Mouse (Mus musculus) CH12F3 (cell line): ENCODE results near the gene Ssbp3.

ENCODE experiments used
- in situ Hi-C: fragments of 300-500 bp; cut with MboI; formaldehyde crosslinking; loops from 2 replicates; pipeline ENCODE4 v1.14.3; 2020; ENCODE audit warnings: low sequenced_read_pairs

The Ssbp3 gene

GRCm38 (mm10) chr4:107036985-107037384, 126.5 kb downstream of the Ssbp3 start:
- in situ Hi-C loops, result no loop called here

- in situ Hi-C loops, result no loop called here
These were observed 127.8 kb downstream of the Ssbp3 start for GRCm38 (mm10) chr4:107038303-107038702.

GRCm38 (mm10) chr4:107039270-107039669, 128.8 kb downstream of the Ssbp3 start:
- in situ Hi-C loops, result no loop called here

DNA sequence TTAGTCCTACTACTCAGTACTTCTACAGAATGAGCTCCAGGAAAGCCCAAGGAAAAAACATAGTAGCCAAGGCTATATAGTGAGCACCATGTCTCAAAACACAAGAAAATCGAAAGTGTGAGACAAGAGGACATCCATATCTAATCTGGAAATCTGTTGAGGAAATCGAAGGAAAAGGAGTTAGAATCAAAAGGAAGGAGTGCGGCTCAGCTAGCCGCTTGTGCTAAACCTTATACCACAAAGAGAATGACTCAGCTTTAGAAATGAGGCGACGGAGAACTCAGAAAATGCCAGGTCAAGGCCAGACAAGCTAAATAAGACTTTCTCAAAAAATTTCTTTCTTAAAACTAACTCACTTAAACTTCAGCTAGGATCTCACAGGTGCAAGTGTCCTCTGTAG, 131.8 kb downstream of the Ssbp3 start:
- in situ Hi-C loops, result no loop called here

- in situ Hi-C loops, result no loop called here
These were observed 134.7 kb downstream of the Ssbp3 start for GRCm38 (mm10) chr4:107045188-107045587.

GRCm38 (mm10) chr4:107047806-107048205, 137.3 kb downstream of the Ssbp3 start:
- in situ Hi-C loops, result no loop called here

DNA sequence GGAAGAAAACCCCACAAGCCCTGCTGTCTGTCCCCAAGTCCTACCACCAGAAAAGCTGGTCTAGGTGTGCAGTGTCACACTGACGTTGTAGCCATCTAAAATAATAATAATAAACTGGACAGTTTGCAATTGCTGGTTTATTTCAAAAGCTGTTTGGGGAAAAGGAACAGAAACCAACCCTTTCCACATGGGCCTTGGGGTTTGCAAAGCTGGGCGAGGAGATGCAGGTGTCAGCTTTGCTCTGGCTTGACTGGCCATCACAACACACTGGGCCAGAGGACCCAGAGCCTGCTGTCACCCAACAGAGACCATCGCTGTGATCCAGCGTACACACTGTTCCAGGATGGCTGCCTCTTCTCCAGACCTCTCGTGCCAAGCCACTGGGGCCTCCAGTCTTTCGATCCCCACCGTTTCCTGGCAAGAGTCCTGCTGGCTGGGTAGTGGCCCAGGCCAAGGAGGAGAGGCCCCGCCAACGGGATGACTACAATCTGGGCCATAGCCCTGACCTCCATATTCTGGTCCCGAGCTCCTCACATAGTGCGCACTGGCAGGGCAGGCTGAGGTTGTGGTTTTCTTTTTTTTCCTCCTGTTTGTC, 138.2 kb downstream of the Ssbp3 start:
- in situ Hi-C loops, result no loop called here

- in situ Hi-C loops, result no loop called here
These were observed 141.4 kb downstream of the Ssbp3 start for GRCm38 (mm10) chr4:107051889-107052288.

- in situ Hi-C loops, result no loop called here
These were observed 142.6 kb downstream of the Ssbp3 start for GRCm38 (mm10) chr4:107052962-107053553.

- in situ Hi-C loops, result no loop called here
These were observed 145.6 kb downstream of the Ssbp3 start for GRCm38 (mm10) chr4:107056088-107056487.

DNA sequence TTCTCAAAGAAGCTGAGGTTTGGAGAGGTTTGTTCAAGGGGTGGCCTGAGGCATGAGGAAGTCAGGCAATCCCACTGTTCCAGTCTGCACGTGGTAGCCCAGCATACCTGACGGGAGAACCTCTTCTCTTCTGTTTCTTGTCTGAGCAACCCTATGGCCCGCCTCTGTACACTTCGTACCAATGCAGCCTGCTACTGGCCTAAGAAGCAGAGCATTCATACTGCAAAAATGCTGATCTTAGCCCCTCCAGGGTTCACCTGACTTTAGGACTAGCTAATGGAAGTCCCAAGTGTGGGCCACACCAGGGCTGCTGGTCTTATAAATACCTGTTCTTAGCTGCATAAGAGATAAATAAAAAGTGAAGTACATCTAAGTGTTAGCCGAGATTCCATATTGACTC, 147.8 kb downstream of the Ssbp3 start:
- in situ Hi-C loops, result no loop called here

DNA sequence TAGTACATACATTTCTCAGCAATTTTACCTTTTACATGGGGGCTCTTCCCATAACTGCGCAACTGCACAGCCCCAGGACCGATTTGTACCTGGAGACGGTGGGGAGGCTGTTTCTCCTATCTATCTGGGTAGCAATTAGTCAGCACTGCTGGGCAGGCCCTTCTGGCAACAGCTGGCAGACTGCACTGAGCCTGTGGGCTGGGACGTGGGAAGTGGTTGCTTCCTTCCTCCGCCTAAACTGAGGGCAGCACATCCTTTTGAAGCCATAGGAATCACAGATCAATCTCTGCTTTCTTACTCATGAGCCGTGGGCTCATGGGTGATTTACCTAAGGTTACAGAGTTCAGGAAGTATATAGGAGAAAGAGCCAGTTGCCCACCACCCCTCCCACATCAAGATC, 148.3 kb downstream of the Ssbp3 start:
- in situ Hi-C loops, result no loop called here

DNA sequence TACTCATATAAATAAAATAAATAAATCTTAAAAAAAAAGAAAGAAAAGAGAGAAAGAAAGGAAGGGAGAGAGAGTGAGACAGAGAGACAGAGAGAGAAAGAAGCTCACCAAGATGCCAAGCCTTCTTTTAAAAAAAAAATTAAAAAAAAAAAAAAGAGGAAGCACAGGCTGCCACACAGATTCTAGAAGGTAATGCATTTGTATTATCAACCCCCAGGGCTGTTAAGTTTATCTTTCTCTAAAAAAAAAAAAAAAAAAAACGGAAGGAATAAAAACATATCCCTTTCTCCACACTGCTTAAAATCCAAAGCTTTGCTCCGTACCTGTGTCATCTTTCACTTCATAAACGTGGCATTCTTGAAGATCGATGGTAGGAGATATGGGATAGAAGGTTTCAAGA, 151.1 kb downstream of the Ssbp3 start:
- in situ Hi-C loops, result no loop called here

DNA sequence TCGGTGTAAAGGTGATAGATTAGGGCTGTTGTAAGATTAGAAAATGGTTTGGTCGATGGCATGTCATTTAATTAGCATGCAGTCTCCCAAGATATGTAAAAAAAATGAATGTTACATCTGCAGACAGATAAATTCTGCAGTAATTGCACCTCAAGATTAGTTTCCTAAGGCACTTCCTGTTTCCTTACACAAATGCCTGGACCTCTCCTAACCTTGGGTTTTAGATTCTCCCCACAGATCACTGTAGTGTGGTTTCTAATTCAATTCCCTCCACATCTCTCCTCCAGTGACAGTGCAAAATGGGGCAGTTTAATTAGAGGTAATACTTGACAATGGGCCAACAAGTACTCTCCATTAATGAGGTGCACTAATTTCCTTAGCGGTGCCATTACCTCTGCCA, 152.7 kb downstream of the Ssbp3 start:
- in situ Hi-C loops, result no loop called here

GRCm38 (mm10) chr4:107064394-107065098, 154.0 kb downstream of the Ssbp3 start:
- in situ Hi-C loops, result no loop called here

DNA sequence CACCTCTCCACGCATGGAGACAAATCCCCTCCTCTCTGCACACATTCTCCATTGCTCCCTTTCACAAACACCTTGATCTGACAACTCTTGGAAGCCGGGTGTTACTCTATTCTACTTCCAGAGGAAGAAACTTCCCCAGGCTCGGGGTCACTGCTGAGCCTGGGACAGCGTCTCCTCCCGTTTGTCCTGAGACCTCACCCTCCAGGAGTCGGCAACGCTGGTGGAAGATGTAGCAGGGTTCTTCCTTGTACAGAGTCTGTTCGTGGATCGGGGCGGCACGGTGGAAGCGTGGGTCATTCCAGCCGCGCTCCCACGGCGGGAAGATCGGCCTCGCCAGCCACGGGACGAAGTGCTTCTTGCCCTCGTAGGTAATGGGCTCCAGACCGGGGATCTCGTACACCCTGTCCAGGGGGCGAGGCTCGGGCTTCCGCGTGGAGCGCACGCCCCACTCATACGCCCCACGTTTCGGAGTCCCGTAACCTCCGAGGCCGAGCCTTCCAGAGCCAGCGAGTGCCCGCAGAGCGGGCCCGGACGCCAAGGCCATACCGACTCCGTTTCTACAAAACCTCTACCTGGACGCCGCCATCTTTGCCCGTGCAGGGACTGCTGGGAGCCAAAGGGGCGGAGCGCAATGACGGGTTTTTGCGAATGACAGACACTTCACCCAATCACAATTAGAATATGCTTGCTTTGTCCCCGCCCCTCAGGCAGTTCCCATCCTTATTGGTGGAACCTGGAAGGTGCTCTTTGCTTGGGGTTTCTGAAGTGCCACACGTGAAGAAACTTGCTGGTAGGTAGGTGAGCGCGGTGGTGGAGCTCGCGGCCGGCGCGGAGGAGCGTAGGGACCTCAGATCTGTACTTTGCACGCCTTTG, 156.0 kb downstream of the Ssbp3 start, which contains the start of the genes Mrpl37 and Cyb5rl:
Gene Mrpl37, minus strand, starts transcription at position 617 of the 873 bp plus-strand sequence.
Gene Cyb5rl, plus strand, starts transcription at position 737 of the 873 bp plus-strand sequence.
- in situ Hi-C loops, result no loop called here

GRCm38 (mm10) chr4:107067151-107067840, 156.8 kb downstream of the Ssbp3 start:
- in situ Hi-C loops, result no loop called here

GRCm38 (mm10) chr4:107072343-107072742, 161.8 kb downstream of the Ssbp3 start:
- in situ Hi-C loops, result no loop called here

- in situ Hi-C loops, result no loop called here
These were observed 165.0 kb downstream of the Ssbp3 start for GRCm38 (mm10) chr4:107075456-107075855.

- in situ Hi-C loops, result no loop called here
These were observed 168.4 kb downstream of the Ssbp3 start for GRCm38 (mm10) chr4:107078894-107079293.

GRCm38 (mm10) chr4:107079716-107080115, 169.2 kb downstream of the Ssbp3 start:
- in situ Hi-C loops, result no loop called here
